Mouse (Mus musculus) neutrophil, adult 65 days (primary cell): ENCODE measurements around the gene Olfr159. TPM values are rescaled to one million over a fixed set of nuclear protein-coding genes. Genes with fewer than 3 reads are reported as not detected.

Experiments used
- total RNA-seq: library from RNA; stranded (reverse); gene quantifications from 2 replicates; pipeline ENCODE4 v1.2.4, GENCODE M21; 2023

Olfr159 gene
- not detected in 2 replicates for total RNA-seq

GRCm38 (mm10) chr4:43770909-43771308, at the start of gene Olfr159:
Gene Olfr159, minus strand, starts transcription at chr4:43771009.

GRCm38 (mm10) chr4:43729794-43730550, 40.8 kb downstream of the Olfr159 start, which contains the start of gene Spaar:
Gene Spaar, plus strand, starts transcription at chr4:43730034.

GRCm38 (mm10) chr4:43726995-43727394, 43.8 kb downstream of the Olfr159 start, which contains the start of gene Hrct1:
Gene Hrct1, plus strand, starts transcription at chr4:43727188.

Other genes with a start within 250 kb of the Olfr159 start
- not detected in 2 replicates for gene Tpm2, start 247.2 kb downstream of the Olfr159 start, total RNA-seq
- 81.5 and 97.2 TPM in 2 replicates for gene Creb3, start 208.7 kb downstream of the Olfr159 start, total RNA-seq
- 554 and 575 TPM in 2 replicates for gene Tln1, start 208.3 kb downstream of the Olfr159 start, total RNA-seq
- gene Rgp1, start 192.3 kb downstream of the Olfr159 start, total RNA-seq, result 45.8 TPM in 2 replicates
- gene Gba2, start 192.1 kb downstream of the Olfr159 start, total RNA-seq, result 23.1 and 37.6 TPM in 2 replicates
- gene Msmp, start 186.5 kb downstream of the Olfr159 start, total RNA-seq, result not detected in 2 replicates
- 0.28 and 0.32 TPM in 2 replicates for gene Npr2, start 139.1 kb downstream of the Olfr159 start, total RNA-seq
- gene Spag8, start 117.4 kb downstream of the Olfr159 start, total RNA-seq, result not detected in 2 replicates
- 4.9 and 7.9 TPM in 2 replicates for gene Hint2, start 114.5 kb downstream of the Olfr159 start, total RNA-seq
- gene Tmem8b, start 102.0 kb downstream of the Olfr159 start, total RNA-seq, result 0.28 and 0.93 TPM in 2 replicates
- gene Fam221b, start 101.9 kb downstream of the Olfr159 start, total RNA-seq, result not detected in 2 replicates
- gene Olfr70, start 70.2 kb downstream of the Olfr159 start, total RNA-seq, result not detected in 2 replicates
- gene Olfr71, start 60.8 kb downstream of the Olfr159 start, total RNA-seq, result not detected in 2 replicates
- not detected in 2 replicates for gene Hrct1, start 43.8 kb downstream of the Olfr159 start, total RNA-seq
- not detected in 2 replicates for gene Spaar, start 41.0 kb downstream of the Olfr159 start, total RNA-seq
- gene Olfr156, start 52.9 kb upstream of the Olfr159 start, total RNA-seq, result not detected in 2 replicates
- not detected in 2 replicates for gene Olfr157, start 69.2 kb upstream of the Olfr159 start, total RNA-seq
- not detected in 2 replicates for gene Olfr155, start 80.6 kb upstream of the Olfr159 start, total RNA-seq
- 16.5 and 17.8 TPM in 2 replicates for gene Reck, start 104.5 kb upstream of the Olfr159 start, total RNA-seq
- gene Glipr2, start 186.4 kb upstream of the Olfr159 start, total RNA-seq, result 152 and 192 TPM in 2 replicates
- 0.69 and 1.3 TPM in 2 replicates for gene Ccin, start 212.5 kb upstream of the Olfr159 start, total RNA-seq
- gene Clta, start 233.4 kb upstream of the Olfr159 start, total RNA-seq, result 163 and 167 TPM in 2 replicates